Comparison of ENCODE assay signal across 8 mouse cellular contexts in the genomic region with DNA sequence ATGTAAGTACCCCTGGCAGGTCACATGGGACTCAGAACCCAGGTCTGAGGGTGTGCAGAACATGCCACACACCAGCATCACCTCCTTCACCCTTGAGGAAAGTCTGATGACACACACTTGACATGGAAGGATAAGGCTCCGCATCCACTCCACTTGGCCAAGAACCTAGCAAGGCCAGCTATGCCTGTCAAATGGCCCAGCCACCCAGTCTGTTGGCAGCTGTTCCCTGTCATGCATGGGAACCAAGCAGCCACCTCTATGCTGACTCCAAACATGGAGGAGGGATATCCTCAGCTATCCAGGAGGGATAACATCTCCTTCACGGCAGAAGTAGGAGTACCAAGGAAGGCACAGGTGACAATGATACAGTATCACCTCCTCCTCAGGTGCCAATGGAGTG. TPM values are rescaled to one million over a fixed set of nuclear protein-coding genes. Genes with fewer than 3 reads are reported as not detected.
DNase-seq lines count a peak whose midpoint lies in the region; ATAC-seq and TF ChIP-seq lines count a peak whose summit lies in the region.

No protein-coding gene starts in this region.

- H3K4me2 ChIP-seq in kidney, embryonic 16.5 days (replicated peaks; ENCODE audit: low read depth, low read length) = peak overlapping the region; percentile 87
- H3K4me2 ChIP-seq in intestine, postnatal 0 days (replicated peaks; ENCODE audit: low read depth) = peak overlapping the region; percentile 70

- WGBS in kidney, embryonic 16.5 days = 82% methylated on average over 2 of the region's 2 CpGs
- WGBS in forebrain, embryonic 10.5 days = 96% methylated on average over 2 of the region's 2 CpGs
- WGBS in intestine, postnatal 0 days = 69% methylated on average over 2 of the region's 2 CpGs

- H3K4me3 ChIP-seq in kidney, embryonic 16.5 days (ENCODE audit: low read length) = peak overlapping the region; percentile 70
- peak overlapping the region; percentile 75 for H3K4me3 ChIP-seq in forebrain, embryonic 10.5 days
- H3K4me3 ChIP-seq in intestine, postnatal 0 days (ENCODE audit: low read depth, low read length) = peak overlapping the region; percentile 75

- TF ChIP-seq CTCF in intestine, postnatal 0 days (IDR thresholded peaks at IDR 0.05; ENCODE audit: low read depth) = no peak

- H3K9me3 ChIP-seq in kidney, embryonic 16.5 days (ENCODE audit: low read length) = no peaks in the 10 kb centered on the region
- no peaks in the 10 kb centered on the region for H3K9me3 ChIP-seq in forebrain, embryonic 10.5 days
- no peaks in the 10 kb centered on the region for H3K9me3 ChIP-seq in intestine, postnatal 0 days (ENCODE audit: control insufficient read depth)

- H3K36me3 ChIP-seq in kidney, embryonic 16.5 days (ENCODE audit: insufficient read depth, low read length) = no peaks in the 10 kb centered on the region
- no peaks in the 10 kb centered on the region for H3K36me3 ChIP-seq in forebrain, embryonic 10.5 days (replicated peaks)
- no peaks in the 10 kb centered on the region; the same call in 1 of the 2 replicates for H3K36me3 ChIP-seq in intestine, postnatal 0 days (ENCODE audit: control insufficient read depth, insufficient read depth)

- no peaks in the 10 kb centered on the region for H3K27me3 ChIP-seq in kidney, embryonic 16.5 days (ENCODE audit: insufficient read depth, low read length)
- no peaks in the 10 kb centered on the region for H3K27me3 ChIP-seq in forebrain, embryonic 10.5 days (ENCODE audit: poor library complexity, severe bottlenecking)
- H3K27me3 ChIP-seq in intestine, postnatal 0 days (replicated peaks; ENCODE audit: control insufficient read depth, insufficient read depth, low read length) = no peaks in the 10 kb centered on the region

- H3K27ac ChIP-seq in kidney, embryonic 16.5 days (ENCODE audit: low read length) = no peak overlapping the region
- H3K27ac ChIP-seq in forebrain, embryonic 10.5 days = no peak overlapping the region
- no peak overlapping the region for H3K27ac ChIP-seq in intestine, postnatal 0 days (ENCODE audit: low read depth, low read length)

- no peak for ATAC-seq in kidney, embryonic 16.5 days (ENCODE audit: low FRiP score, low TSS enrichment)
- no peak for ATAC-seq in intestine, postnatal 0 days

- DNase-seq in kidney, adult 8-10 months = no peak
- no peak for DNase-seq in forebrain, embryonic 10.5 days (ENCODE audit: extremely low spot score, low spot score)
- peak; percentile 23 for DNase-seq in naive thymus-derived CD4-positive, alpha-beta T cell, adult 2 months (ENCODE audit: low read depth)
- no peak for DNase-seq in testis, postnatal 10 days (ENCODE audit: low spot score)
- no peak for DNase-seq in ovary, adult 18-20 months (ENCODE audit: low spot score)
- DNase-seq in kidney, postnatal 4 days = no peak

- H3K4me1 ChIP-seq in kidney, embryonic 16.5 days (ENCODE audit: insufficient read depth, low read length) = peaks cover 9% of the 10 kb centered on the region
- peaks cover 22% of the 10 kb centered on the region for H3K4me1 ChIP-seq in forebrain, embryonic 10.5 days
- no peaks in the 10 kb centered on the region for H3K4me1 ChIP-seq in intestine, postnatal 0 days (replicated peaks; ENCODE audit: control insufficient read depth, insufficient read depth, low read length)

- H3K9ac ChIP-seq in kidney, embryonic 16.5 days (replicated peaks; ENCODE audit: low read length) = peak overlapping the region; percentile 77; the same call in 1 of the 2 replicates
- H3K9ac ChIP-seq in intestine, postnatal 0 days (ENCODE audit: low read depth, low read length) = no peak overlapping the region

RNA-seq across cellular contexts. Expression of a gene that starts 1.0 kb away (rescaled TPM):
- 19.9 and 22.3 TPM in 2 replicates for polyA plus RNA-seq in kidney, embryonic 16.5 days (2015; fragmentation: Nextera tagmentation; extraction: Ambion mirVana)
- polyA plus RNA-seq in forebrain, embryonic 10.5 days (2016; fragmentation: Nextera tagmentation; extraction: Ambion mirVana) = 14.8 and 16.4 TPM in 2 replicates
- polyA plus RNA-seq in intestine, postnatal 0 days (2015; fragmentation: Nextera tagmentation; extraction: Ambion mirVana) = 8.1 and 9.2 TPM in 2 replicates

RNA-seq across cellular contexts. Expression of a gene that starts 38.3 kb away (rescaled TPM):
- 25.0 and 26.8 TPM in 2 replicates for polyA plus RNA-seq in kidney, embryonic 16.5 days (2015; fragmentation: Nextera tagmentation; extraction: Ambion mirVana)
- 19.9 and 20.2 TPM in 2 replicates for polyA plus RNA-seq in forebrain, embryonic 10.5 days (2016; fragmentation: Nextera tagmentation; extraction: Ambion mirVana)
- 9.3 and 10.5 TPM in 2 replicates for polyA plus RNA-seq in intestine, postnatal 0 days (2015; fragmentation: Nextera tagmentation; extraction: Ambion mirVana)

RNA-seq across cellular contexts. Expression of a gene that starts 48.7 kb away (rescaled TPM):
- polyA plus RNA-seq in kidney, embryonic 16.5 days (2015; fragmentation: Nextera tagmentation; extraction: Ambion mirVana) = 6.5 and 7.0 TPM in 2 replicates
- 16.7 and 19.5 TPM in 2 replicates for polyA plus RNA-seq in forebrain, embryonic 10.5 days (2016; fragmentation: Nextera tagmentation; extraction: Ambion mirVana)
- polyA plus RNA-seq in intestine, postnatal 0 days (2015; fragmentation: Nextera tagmentation; extraction: Ambion mirVana) = 2.3 and 2.4 TPM in 2 replicates

RNA-seq across cellular contexts. Expression of a gene that starts 54.5 kb away (rescaled TPM):
- 29.3 and 30.7 TPM in 2 replicates for polyA plus RNA-seq in kidney, embryonic 16.5 days (2015; fragmentation: Nextera tagmentation; extraction: Ambion mirVana)
- polyA plus RNA-seq in forebrain, embryonic 10.5 days (2016; fragmentation: Nextera tagmentation; extraction: Ambion mirVana) = 34.1 and 48.4 TPM in 2 replicates
- polyA plus RNA-seq in intestine, postnatal 0 days (2015; fragmentation: Nextera tagmentation; extraction: Ambion mirVana) = 0.61 and 0.81 TPM in 2 replicates
